Mouse (Mus musculus) brain, embryonic 18.5 days (tissue): ENCODE results near the gene Myb.
"Not testable (repeated sequence)": the region's sequence is repeated elsewhere in the genome, so short reads cannot be mapped to it uniquely, and the experiment has no call there.

Experiments used
- DNase-seq: peaks from one replicate; pipeline ENCODE4 v3.0.0-alpha.2; 2012; ENCODE audit warnings: low read depth, low spot score

Myb gene

DNA sequence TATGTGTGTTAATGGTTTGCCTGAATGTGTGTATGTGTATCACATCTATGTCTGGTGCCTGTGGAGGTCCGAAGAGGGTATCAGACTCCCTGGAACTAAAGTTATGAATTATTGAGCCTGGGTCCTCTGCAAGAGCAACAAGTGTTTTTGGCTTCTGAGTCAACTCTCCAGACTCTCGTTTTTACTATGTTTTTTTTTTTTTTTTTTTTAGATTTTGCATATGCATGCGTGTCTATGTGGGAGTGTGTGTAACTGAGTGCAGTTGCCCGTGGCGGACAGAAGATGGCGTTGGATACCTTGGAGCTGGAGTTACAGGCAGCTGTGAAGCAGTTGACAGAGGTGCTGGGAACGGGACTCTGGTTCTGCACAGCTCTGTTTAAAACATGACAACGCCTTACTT is 7.7 kb upstream of the Myb start:
- no peak for DNase-seq

DNA sequence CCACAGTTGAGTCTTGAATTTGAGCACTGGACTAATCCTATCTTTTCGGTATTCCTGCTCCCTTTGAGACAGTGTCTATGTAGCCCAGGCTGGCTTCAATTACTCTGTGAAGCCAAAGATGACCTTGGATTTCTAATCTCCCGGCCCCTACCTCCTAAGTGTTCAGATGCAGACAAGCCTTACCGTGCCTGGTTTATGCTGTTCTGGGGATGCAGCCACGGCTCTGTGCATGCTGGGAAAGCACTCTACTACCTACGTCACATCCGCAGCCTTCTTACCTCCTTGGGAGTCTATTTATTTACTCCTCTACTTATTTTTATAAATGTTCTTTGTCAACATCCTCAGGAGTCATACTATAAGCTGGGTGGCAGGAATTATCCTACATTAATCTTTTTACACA is 7.1 kb upstream of the Myb start:
- DNase-seq: no peak

- DNase-seq: no peak
Measured at GRCm38 (mm10) chr10:21167165-21167564, 6.4 kb upstream of the Myb start.

- DNase-seq: no peak
Measured at GRCm38 (mm10) chr10:21165411-21165810, 4.6 kb upstream of the Myb start.

DNA sequence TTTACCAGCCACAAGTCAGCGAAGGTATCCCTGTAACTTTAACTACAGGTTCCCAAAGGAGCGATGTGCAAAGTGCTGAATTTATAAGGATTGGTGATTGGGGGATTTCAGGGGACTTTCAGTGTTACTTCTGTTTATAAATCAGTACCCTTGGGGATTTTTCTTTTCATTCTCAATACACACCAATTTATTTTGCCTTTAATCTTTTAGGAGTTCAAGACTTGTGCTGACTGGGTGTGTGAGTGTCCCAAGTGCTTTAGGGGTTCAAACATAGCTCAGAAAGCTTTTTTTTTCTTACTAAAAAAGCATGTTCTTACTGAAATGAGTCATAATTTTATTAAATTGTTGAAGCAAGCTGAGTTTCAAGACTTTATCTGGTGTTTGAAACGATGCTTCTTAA is 1.3 kb upstream of the Myb start:
- no peak for DNase-seq

GRCm38 (mm10) chr10:21161359-21162094 is 743 bp upstream of the Myb start:
- DNase-seq: no peak

- no peak for DNase-seq
Measured at GRCm38 (mm10) chr10:21159697-21160394, 938 bp downstream of the Myb start.

- no peak for DNase-seq
Measured at GRCm38 (mm10) chr10:21158918-21159443, 1.8 kb downstream of the Myb start.

GRCm38 (mm10) chr10:21158111-21158917 is 2.5 kb downstream of the Myb start:
- DNase-seq: no peak

- no peak for DNase-seq
Measured at GRCm38 (mm10) chr10:21156953-21157499, 3.8 kb downstream of the Myb start.

DNA sequence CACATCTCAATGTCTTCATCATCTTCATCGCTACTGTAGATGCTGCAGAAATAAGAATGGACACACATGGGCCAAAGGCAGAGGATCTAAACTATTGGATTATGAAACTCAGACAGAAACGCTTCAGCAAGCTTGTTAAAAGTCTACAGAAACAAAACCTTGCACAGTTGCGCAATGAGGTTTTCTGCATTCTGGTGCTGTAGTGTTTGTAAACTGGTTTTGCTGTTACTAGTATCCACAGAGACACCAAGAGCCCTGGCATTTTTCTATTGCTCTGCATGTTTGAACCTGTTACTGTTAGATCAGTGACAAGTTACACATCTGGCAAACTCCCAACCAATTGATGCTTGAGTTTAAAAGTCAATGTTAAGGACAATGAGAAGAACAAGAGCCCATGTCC is 4.4 kb downstream of the Myb start:
- no peak for DNase-seq

DNA sequence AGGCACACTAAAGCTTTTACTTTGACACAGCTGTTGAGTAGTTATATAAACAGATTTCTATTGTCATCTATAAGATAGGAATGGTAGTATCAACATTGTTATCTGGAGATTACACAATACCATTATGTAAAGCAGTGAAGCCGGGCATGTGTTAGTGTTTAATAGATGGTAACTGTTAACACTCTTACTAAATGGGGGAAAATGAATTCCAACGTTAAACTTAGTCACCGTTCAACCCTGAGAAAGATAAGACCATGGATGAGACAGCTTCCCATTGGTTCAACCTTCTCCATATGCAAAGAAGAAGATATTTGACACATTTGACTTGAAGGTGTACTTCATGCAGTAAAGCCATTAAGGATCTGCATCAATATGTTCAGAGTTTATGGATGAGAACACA is 5.9 kb downstream of the Myb start:
- DNase-seq: no peak

GRCm38 (mm10) chr10:21153433-21153832 is 7.4 kb downstream of the Myb start:
- no peak for DNase-seq

DNA sequence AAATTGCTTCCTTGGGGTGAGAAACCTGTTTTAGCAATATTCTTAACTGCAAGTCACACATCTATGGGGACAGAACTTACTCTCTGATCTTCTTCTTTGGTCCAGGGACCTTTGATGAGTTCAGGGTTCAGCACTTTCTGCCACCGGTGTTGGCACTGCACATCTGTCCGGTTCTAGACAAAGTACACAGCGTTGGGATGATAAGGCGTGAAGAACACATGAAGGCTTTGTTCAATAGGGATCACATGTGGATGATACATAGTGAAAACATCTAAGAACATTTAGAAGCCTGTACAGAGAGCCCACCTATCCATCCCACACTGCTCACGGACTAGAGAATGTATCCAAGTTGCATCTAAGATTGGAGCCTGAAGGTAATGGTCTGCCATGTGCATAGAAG is 8.0 kb downstream of the Myb start:
- DNase-seq: no peak

GRCm38 (mm10) chr10:21151320-21151719 is 9.5 kb downstream of the Myb start:
- no peak for DNase-seq

GRCm38 (mm10) chr10:21149945-21150344 is 10.8 kb downstream of the Myb start:
- not testable (repeated sequence) for DNase-seq

- DNase-seq: no peak
Measured at GRCm38 (mm10) chr10:21146719-21147118, 14.1 kb downstream of the Myb start.

DNA sequence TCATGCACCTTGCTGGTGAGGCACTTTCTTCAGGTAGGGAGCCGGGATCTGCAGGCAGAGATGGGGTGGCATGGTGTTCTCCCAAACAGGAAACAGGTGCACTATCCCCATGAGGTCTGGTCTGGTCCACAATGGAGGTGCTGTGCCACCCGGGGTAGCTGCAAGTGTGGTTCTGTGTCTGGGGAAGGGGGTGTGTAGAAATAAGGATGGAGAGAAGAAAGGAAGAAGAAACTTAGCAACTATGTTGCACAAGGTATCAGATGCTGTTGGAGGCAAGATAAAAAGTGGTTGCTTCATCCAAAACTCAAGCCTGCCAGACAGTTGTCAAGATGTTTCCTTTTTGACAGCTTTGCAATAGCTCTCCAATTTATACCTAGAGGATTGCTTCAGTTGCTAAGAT is 14.5 kb downstream of the Myb start:
- no peak for DNase-seq

DNA sequence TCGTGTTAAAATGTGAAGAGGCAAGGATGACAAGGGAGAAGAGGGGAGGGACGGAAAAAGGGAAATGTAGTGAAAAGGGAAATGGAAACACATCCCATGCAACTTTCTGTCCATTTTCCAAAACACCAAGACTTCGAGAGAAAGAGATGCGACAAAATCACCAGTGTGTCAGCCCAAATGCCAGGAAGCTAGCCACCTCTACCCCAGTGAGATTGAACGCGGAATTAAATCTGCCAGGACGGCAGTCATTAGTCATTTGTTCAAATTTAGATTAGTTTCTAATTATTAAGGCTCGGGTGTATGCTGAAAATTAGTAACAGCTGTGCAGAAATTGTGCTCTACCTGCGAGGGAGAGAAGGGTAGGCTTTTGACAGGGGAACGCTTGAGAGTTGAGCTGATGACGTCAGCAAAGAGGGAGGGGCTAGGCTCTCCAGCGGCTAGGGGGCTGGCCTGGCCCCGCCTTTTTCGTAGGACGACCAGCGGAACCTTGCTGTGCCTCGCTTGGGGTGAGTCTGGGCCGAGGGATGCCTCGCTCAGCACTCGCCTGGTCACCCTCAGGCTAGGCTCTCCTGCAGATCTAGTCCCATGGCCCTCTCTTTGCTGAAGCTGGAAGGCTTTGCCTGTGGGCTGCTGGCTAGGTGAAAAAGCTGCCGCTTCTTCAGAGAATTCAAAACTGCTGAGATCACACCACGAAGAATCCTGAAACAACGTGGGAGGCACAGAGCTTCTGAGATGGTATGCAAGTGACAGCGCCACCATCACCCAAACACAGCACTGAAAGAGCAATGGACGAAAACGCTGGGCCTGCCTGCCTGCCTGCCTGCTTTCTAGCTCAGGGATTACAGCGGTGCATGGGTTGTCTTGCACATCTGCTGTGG is 15.9 kb downstream of the Myb start:
- DNase-seq: peak; percentile 54

GRCm38 (mm10) chr10:21135297-21135696 is 25.5 kb downstream of the Myb start:
- DNase-seq: no peak

DNA sequence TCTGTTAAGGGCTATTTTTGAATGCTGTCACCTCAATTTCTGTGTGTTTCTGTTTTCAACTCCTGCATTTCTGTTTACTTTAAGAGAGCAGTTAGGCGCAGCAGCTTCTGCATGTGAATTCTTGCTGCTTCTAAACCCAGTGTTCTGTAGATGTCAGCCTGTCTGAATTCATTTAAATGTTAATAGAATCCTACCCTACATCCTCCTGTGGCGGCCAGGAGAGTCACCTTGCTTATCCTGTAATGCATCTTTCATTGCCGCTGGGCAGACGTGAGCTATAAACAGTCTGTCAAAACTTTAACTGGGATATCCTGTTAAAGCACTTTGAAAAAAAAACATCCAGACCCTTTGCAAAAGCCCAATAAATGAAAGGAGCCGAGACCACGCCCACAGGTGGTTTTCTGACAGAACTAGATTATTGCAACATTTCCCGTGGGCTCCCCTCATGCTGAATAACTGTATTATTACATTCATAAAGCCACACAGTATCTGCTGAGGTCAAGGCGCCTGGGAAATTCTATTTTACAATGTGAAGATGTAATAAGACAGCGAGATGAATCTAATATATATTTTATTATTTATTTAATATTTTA is 29.8 kb downstream of the Myb start:
- DNase-seq: no peak
